Mouse (Mus musculus) kidney, embryonic 16.5 days (tissue): Measurements from ENCODE around the gene Osbpl9. TPM values are rescaled to one million over a fixed set of nuclear protein-coding genes. Genes with fewer than 3 reads are reported as not detected.

Source experiments
- ATAC-seq: fragments of 200-750 bp; cut with Nextera tagmentation; 2 replicates; pipeline ENCODE4 v1.8.0; 2017; ENCODE audit warnings: moderate TSS enrichment; ENCODE audit not compliant: low FRiP score, low TSS enrichment
- H3K27ac ChIP-seq: fragments of 300-500 bp; sonication (generic); 2 replicates; pipeline ENCODE4 v1.5.1; 2014; ENCODE audit warnings: low read length
- H3K27me3 ChIP-seq: fragments of 300-500 bp; sonication (generic); 2 replicates; pipeline ENCODE4 v1.6.1; 2014; ENCODE audit warnings: low read length, control low read depth, mixed read lengths; ENCODE audit not compliant: insufficient read depth
- H3K36me3 ChIP-seq: fragments of 300-500 bp; sonication (generic); 2 replicates; pipeline ENCODE4 v1.6.1; 2014; ENCODE audit warnings: low read length, control low read depth, mixed read lengths; ENCODE audit not compliant: insufficient read depth
- H3K4me1 ChIP-seq: fragments of 300-500 bp; sonication (generic); 2 replicates; pipeline ENCODE4 v1.6.1; 2014; ENCODE audit warnings: low read length, control low read depth, mixed read lengths; ENCODE audit not compliant: insufficient read depth
- H3K4me2 ChIP-seq: fragments of 300-500 bp; sonication (generic); replicated peaks from 2 replicates; pipeline ENCODE4 v1.6.1; 2014; ENCODE audit warnings: low read depth, low read length
- H3K4me3 ChIP-seq: fragments of 300-500 bp; sonication (generic); 2 replicates; pipeline ENCODE4 v1.5.1; 2014; ENCODE audit warnings: mild to moderate bottlenecking, low read length
- H3K9ac ChIP-seq: fragments of 300-500 bp; sonication (generic); replicated peaks from 2 replicates; pipeline ENCODE4 v1.6.1; 2014; ENCODE audit warnings: low read length
- H3K9me3 ChIP-seq: fragments of 300-500 bp; sonication (generic); 2 replicates; pipeline ENCODE4 v1.6.1; 2016; ENCODE audit warnings: low read length, control low read depth
- WGBS: fragments of 180-500 bp; shearing (Covaris S2); extraction: QIAGEN DNeasy Blood & Tissue Kit; methylation state at CpG from one replicate; pipeline ENCODE4 v1.1.7; 2014; 5-methylcytosine and 5-hydroxymethylcytosine counted together
- polyA plus RNA-seq: library from polyadenylated mRNA; unstranded; fragments of >200 nt; fragmentation: Nextera tagmentation; extraction: Ambion mirVana; gene quantifications from 2 replicates; pipeline ENCODE4 v1.2.1, GENCODE M21; 2015

Osbpl9 gene
- polyA plus RNA-seq, 1 experiment from 2014 or later, result 77.6 TPM

DNA sequence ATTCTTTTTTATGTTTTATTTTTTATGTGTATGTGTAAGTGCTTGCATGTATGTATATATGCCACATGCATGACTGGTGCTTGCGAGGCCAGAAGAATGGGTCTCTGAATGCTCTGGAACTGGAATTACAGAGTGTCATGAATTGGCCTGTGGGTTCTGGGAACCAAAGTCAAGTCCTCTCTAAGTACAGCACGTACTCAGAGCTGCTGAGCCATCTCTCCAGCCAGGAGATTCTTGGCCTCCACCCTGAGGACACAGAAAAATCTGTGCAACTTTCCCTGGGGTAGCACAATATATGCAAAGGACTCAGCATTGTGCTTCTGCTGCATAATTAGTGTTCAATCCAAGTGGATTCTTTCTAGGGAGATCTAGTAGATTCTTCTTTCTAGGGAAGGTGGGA, 8.2 kb upstream of the Osbpl9 start:
- H3K27me3 ChIP-seq, result no peaks in the 10 kb centered on the region
- H3K27ac ChIP-seq, result peak overlapping the region; percentile 41; the same call in 1 of the 2 replicates
- no peak overlapping the region for H3K4me2 ChIP-seq
- ATAC-seq, result no peak
- no peaks in the 10 kb centered on the region for H3K4me1 ChIP-seq
- H3K4me3 ChIP-seq, result no peak overlapping the region
- no peak overlapping the region for H3K9ac ChIP-seq
- no peaks in the 10 kb centered on the region for H3K9me3 ChIP-seq
- no peaks in the 10 kb centered on the region for H3K36me3 ChIP-seq
- 75% methylated on average over 2 of the region's 2 CpGs for WGBS

- no peak overlapping the region for H3K4me2 ChIP-seq
- no peaks in the 10 kb centered on the region for H3K36me3 ChIP-seq
- no peak overlapping the region for H3K27ac ChIP-seq
- WGBS, result 73% methylated on average over 5 of the region's 5 CpGs
- H3K9me3 ChIP-seq, result no peaks in the 10 kb centered on the region
- no peak for ATAC-seq
- no peak overlapping the region for H3K9ac ChIP-seq
- no peaks in the 10 kb centered on the region for H3K4me1 ChIP-seq
- H3K27me3 ChIP-seq, result no peaks in the 10 kb centered on the region
- no peak overlapping the region for H3K4me3 ChIP-seq
Measured at GRCm38 (mm10) chr4:109207524-109207923, 5.5 kb upstream of the Osbpl9 start.

- no peaks in the 10 kb centered on the region for H3K27me3 ChIP-seq
Measured at GRCm38 (mm10) chr4:109204416-109204815, 2.3 kb upstream of the Osbpl9 start.

DNA sequence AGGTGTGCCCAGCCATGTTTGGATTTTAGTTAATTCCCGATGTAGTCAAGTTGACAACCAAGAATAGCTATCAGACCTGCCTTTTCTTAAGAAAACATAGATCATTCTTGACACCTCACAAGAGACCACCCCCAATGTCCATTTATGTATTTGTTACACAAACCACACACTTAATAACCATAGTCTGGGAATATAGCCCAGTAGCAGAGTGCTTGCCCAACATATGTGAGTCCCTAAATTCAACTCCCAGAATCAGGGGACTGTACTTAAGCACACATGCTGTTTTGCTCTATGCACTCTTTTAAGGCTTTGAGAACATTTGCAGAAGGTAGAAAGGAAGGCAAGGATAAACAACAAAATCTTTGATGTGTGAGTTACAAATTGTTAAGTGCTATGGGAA, 1.9 kb upstream of the Osbpl9 start:
- H3K4me3 ChIP-seq, result no peak overlapping the region
- H3K9ac ChIP-seq, result no peak overlapping the region
- no peaks in the 10 kb centered on the region for H3K36me3 ChIP-seq
- H3K27ac ChIP-seq, result no peak overlapping the region
- ATAC-seq, result no peak
- H3K4me2 ChIP-seq, result no peak overlapping the region
- peaks cover 8% of the 10 kb centered on the region; the same call in 1 of the 2 replicates for H3K4me1 ChIP-seq
- H3K9me3 ChIP-seq, result no peaks in the 10 kb centered on the region
- H3K27me3 ChIP-seq, result no peaks in the 10 kb centered on the region
- WGBS, result 88% methylated on average over 1 of the region's 1 CpGs

More at GRCm38 (mm10) chr4:109204416-109204815, 2.3 kb upstream of the Osbpl9 start:
- no peak overlapping the region for H3K4me2 ChIP-seq
- H3K36me3 ChIP-seq, result no peaks in the 10 kb centered on the region
- H3K27ac ChIP-seq, result no peak overlapping the region
- no peak overlapping the region for H3K4me3 ChIP-seq
- ATAC-seq, result no peak
- H3K9ac ChIP-seq, result no peak overlapping the region
- 52% methylated on average over 1 of the region's 1 CpGs for WGBS
- no peaks in the 10 kb centered on the region for H3K9me3 ChIP-seq
- peaks cover 8% of the 10 kb centered on the region; the same call in 1 of the 2 replicates for H3K4me1 ChIP-seq

- ATAC-seq, result no peak
- Histone ChIP-seq H3K27me3 (no peaks in the 10 kb centered on the region), H3K4me3 (no peak overlapping the region), H3K4me2 (no peak overlapping the region), H3K27ac (no peak overlapping the region), H3K9me3 (no peaks in the 10 kb centered on the region), H3K36me3 (no peaks in the 10 kb centered on the region), H3K9ac (no peak overlapping the region), H3K4me1 (peaks cover 8% of the 10 kb centered on the region; the same call in 1 of the 2 replicates)
- WGBS, result 94% methylated on average over 4 of the region's 4 CpGs
Measured at GRCm38 (mm10) chr4:109199069-109199468, 3.0 kb downstream of the Osbpl9 start.

GRCm38 (mm10) chr4:109195900-109196629, 6.0 kb downstream of the Osbpl9 start:
- no peaks in the 10 kb centered on the region for H3K36me3 ChIP-seq
- no peak overlapping the region for H3K4me2 ChIP-seq
- no peak for ATAC-seq
- H3K27ac ChIP-seq, result no peak overlapping the region
- H3K9me3 ChIP-seq, result no peaks in the 10 kb centered on the region
- peaks cover 10% of the 10 kb centered on the region for H3K4me1 ChIP-seq
- no peaks in the 10 kb centered on the region for H3K27me3 ChIP-seq
- 85% methylated on average over 7 of the region's 7 CpGs for WGBS
- no peak overlapping the region for H3K9ac ChIP-seq
- no peak overlapping the region for H3K4me3 ChIP-seq

DNA sequence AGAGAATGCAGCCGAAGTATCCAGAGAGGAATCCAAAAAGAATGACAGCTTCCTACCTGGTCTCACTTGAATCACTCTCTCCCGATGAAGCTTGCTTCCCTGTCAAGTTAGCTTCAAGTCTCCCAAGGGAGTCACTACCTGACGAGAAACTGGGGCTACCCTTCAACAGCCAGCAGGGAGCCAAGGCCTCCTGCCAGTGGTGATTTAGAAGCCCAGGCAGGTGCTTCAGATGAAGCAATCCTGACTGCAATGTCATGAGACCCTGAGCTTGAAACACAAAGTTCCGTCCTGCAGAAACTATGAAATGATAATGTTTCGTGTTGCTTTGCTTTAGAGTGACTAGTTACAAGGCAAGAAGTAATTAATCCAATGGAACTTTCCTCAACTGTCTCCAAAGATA, 8.2 kb downstream of the Osbpl9 start:
- ATAC-seq, result no peak
- Histone ChIP-seq H3K4me1 (peaks cover 3% of the 10 kb centered on the region), H3K36me3 (no peaks in the 10 kb centered on the region), H3K27me3 (no peaks in the 10 kb centered on the region), H3K4me3 (no peak overlapping the region), H3K9me3 (no peaks in the 10 kb centered on the region), H3K4me2 (no peak overlapping the region), H3K9ac (no peak overlapping the region), H3K27ac (no peak overlapping the region)
- 76% methylated on average over 5 of the region's 5 CpGs for WGBS

DNA sequence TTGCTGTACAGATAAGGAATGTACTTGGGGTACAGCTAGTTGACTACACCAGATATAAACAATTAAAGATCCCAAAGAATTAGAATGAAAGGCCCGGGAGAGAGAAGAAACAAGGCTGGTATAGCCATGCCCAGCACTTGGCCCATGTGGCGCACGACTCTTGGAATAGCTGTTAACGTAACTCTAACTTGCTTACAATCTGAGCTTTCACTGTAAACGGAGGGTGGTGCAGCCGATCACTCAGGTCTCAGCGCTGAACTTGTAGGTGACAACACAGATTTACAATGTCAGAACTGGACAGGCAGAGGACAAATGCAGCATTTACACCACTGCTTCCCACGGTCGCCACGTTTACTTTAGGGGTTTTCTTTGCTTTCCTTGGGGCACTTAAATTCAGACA, 10.5 kb downstream of the Osbpl9 start:
- no peak overlapping the region for H3K27ac ChIP-seq
- no peak overlapping the region for H3K9ac ChIP-seq
- ATAC-seq, result no peak
- no peaks in the 10 kb centered on the region for H3K27me3 ChIP-seq
- WGBS, result 56% methylated on average over 10 of the region's 10 CpGs
- peaks cover 3% of the 10 kb centered on the region for H3K4me1 ChIP-seq
- no peaks in the 10 kb centered on the region for H3K9me3 ChIP-seq
- no peak overlapping the region for H3K4me3 ChIP-seq
- H3K36me3 ChIP-seq, result no peaks in the 10 kb centered on the region
- H3K4me2 ChIP-seq, result no peak overlapping the region

DNA sequence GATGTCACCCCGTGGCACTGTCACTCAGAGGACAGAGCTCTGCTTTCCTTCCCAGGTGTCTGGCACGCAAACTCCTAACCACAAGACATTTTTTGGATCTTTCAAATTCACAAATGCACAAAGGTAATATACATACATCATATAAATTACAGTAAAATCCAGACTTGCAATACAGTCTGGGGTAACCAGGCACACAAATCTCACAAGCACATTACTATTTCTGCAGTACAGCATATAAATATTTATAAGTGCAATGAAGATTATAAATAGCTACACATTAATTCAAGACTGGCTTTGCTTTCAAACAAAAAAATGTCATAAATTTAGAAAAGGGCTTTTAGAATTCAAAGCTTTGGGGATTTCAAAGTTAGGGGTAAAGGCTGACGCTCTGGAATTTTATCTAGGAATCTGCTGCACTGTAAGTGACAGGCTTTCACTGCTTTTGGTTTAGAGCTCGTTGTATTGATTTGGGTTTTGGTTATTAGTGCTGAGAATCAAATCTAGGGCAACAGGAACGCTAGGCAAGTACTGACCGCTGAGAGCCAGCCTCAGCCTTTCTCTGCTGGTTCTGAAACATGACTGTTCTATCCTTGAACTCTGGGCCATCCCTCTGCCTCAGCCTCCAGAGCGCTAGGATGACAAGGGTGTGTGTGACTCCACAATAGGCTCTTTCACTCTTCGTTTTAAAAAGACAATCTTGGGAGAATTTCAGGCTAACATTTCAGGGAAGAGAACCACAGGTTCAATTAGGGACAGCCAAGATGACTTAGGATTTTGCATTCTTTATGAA, 16.3 kb downstream of the Osbpl9 start:
- ATAC-seq, result no peak
- no peak overlapping the region for H3K4me2 ChIP-seq
- no peaks in the 10 kb centered on the region for H3K27me3 ChIP-seq
- H3K4me3 ChIP-seq, result no peak overlapping the region
- WGBS, result 76% methylated on average over 8 of the region's 8 CpGs
- H3K27ac ChIP-seq, result no peak overlapping the region
- H3K9me3 ChIP-seq, result no peaks in the 10 kb centered on the region
- no peaks in the 10 kb centered on the region for H3K4me1 ChIP-seq
- no peak overlapping the region for H3K9ac ChIP-seq
- no peaks in the 10 kb centered on the region for H3K36me3 ChIP-seq

- Histone ChIP-seq H3K36me3 (no peaks in the 10 kb centered on the region), H3K27ac (no peak overlapping the region), H3K4me1 (0 out of 2 replicates have a peak, but pooled peaks cover 3% of the 10 kb centered on the region), H3K9me3 (no peaks in the 10 kb centered on the region), H3K4me2 (no peak overlapping the region), H3K27me3 (no peaks in the 10 kb centered on the region), H3K4me3 (no peak overlapping the region), H3K9ac (no peak overlapping the region)
- ATAC-seq, result no peak
Measured at GRCm38 (mm10) chr4:109175677-109176076, 26.4 kb downstream of the Osbpl9 start.
